Mouse (Mus musculus) liver, embryonic 12.5 days (tissue): Measurements from ENCODE around the gene Tbkbp1. TPM values are rescaled to one million over a fixed set of nuclear protein-coding genes. Genes with fewer than 3 reads are reported as not detected.

Source experiments
- ATAC-seq: fragments of 200-750 bp; cut with Nextera tagmentation; 2 replicates; pipeline ENCODE4 v1.8.0; 2017; ENCODE audit warnings: moderate number of reproducible peaks, mild to moderate bottlenecking, moderate library complexity
- H3K27ac ChIP-seq: fragments of 300-500 bp; sonication (generic); 2 replicates; pipeline ENCODE4 v1.5.1; 2016; ENCODE audit warnings: mild to moderate bottlenecking
- H3K27me3 ChIP-seq: fragments of 300-500 bp; sonication (generic); replicated peaks from 2 replicates; pipeline ENCODE4 v1.6.1; 2016; ENCODE audit warnings: mild to moderate bottlenecking, moderate library complexity
- H3K36me3 ChIP-seq: fragments of 300-500 bp; sonication (generic); 2 replicates; pipeline ENCODE4 v1.6.1; 2016; ENCODE audit warnings: mild to moderate bottlenecking, moderate library complexity
- H3K4me1 ChIP-seq: fragments of 300-500 bp; sonication (generic); 2 replicates; pipeline ENCODE4 v1.6.1; 2016
- H3K4me2 ChIP-seq: fragments of 300-500 bp; sonication (generic); 2 replicates; pipeline ENCODE4 v1.6.1; 2016; ENCODE audit warnings: mild to moderate bottlenecking, moderate library complexity
- H3K4me3 ChIP-seq: fragments of 300-500 bp; sonication (generic); 2 replicates; pipeline ENCODE4 v1.5.1; 2016; ENCODE audit warnings: mild to moderate bottlenecking, moderate library complexity
- H3K9ac ChIP-seq: fragments of 300-500 bp; sonication (generic); 2 replicates; pipeline ENCODE4 v1.6.1; 2016; ENCODE audit warnings: mild to moderate bottlenecking, moderate library complexity
- H3K9me3 ChIP-seq: fragments of 300-500 bp; sonication (generic); replicated peaks from 2 replicates; pipeline ENCODE4 v1.6.1; 2016; ENCODE audit warnings: mild to moderate bottlenecking, moderate library complexity
- WGBS: fragments of 180-500 bp; shearing (Covaris S2); methylation state at CpG from one replicate; pipeline ENCODE4 v1.1.7; 2016; ENCODE audit not compliant: insufficient replicate concordance; 5-methylcytosine and 5-hydroxymethylcytosine counted together
- polyA plus RNA-seq: library from polyadenylated mRNA; unstranded; fragments of >200 nt; fragmentation: Nextera tagmentation; extraction: Ambion mirVana; gene quantifications from 2 replicates; pipeline ENCODE4 v1.2.1, GENCODE M21; 2016

The Tbkbp1 gene
- polyA plus RNA-seq, 1 experiment from 2014 or later: 3.6 TPM

GRCm38 (mm10) chr11:97139256-97139655 is 12.0 kb downstream of the Tbkbp1 start:
- Histone ChIP-seq H3K4me2 (peak overlapping the region; percentile 36), H3K9me3 (no peaks in the 10 kb centered on the region), H3K36me3 (peaks cover 19% of the 10 kb centered on the region; the same call in 1 of the 2 replicates), H3K4me3 (no peak overlapping the region), H3K27ac (no peak overlapping the region), H3K27me3 (peaks cover 67% of the 10 kb centered on the region), H3K9ac (no peak overlapping the region), H3K4me1 (peaks cover 36% of the 10 kb centered on the region)
- ATAC-seq: no peak
- WGBS: 64% methylated on average over 15 of the region's 15 CpGs

DNA sequence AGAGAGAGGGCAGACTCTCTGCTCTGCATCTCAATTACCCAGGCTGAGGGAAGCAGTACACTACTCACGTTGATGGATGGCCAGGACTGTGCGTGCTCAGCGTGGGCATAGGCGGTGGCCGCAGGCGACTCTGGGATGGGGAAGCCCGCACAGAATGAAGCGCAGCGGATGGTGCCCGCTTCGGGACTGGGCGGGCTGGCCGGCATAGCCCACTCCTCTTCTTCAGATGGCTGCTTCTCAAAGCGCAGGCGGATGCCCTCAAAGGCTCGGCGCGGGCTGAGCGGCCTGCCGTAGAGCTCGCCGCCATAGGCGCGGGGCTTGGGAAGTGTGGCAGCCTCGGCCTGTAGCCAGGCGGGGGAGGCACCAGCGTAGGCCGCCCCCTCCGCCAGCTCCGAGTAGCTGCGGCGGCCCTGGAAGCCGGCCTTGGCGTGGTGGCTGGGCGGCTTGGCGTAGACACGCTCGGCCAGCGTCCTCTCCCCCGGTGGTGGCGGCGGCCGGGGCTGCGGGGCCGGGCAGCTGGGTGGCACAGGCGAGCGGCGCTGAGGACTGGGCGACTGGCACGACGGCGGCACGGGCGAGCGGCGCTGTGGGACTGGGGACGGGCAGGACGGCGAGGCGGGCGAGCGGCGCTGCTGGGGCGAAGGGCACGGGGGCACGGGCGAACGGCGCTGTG is 12.6 kb downstream of the Tbkbp1 start:
- 72% methylated on average over 69 of the region's 69 CpGs for WGBS
- Histone ChIP-seq H3K9me3 (no peaks in the 10 kb centered on the region), H3K36me3 (peaks cover 17% of the 10 kb centered on the region; the same call in 1 of the 2 replicates), H3K27me3 (peaks cover 72% of the 10 kb centered on the region), H3K9ac (no peak overlapping the region), H3K4me2 (peak overlapping the region; percentile 36), H3K4me3 (peak overlapping the region; percentile 18; the same call in 1 of the 2 replicates), H3K4me1 (peaks cover 36% of the 10 kb centered on the region), H3K27ac (no peak overlapping the region)
- ATAC-seq: no peak

DNA sequence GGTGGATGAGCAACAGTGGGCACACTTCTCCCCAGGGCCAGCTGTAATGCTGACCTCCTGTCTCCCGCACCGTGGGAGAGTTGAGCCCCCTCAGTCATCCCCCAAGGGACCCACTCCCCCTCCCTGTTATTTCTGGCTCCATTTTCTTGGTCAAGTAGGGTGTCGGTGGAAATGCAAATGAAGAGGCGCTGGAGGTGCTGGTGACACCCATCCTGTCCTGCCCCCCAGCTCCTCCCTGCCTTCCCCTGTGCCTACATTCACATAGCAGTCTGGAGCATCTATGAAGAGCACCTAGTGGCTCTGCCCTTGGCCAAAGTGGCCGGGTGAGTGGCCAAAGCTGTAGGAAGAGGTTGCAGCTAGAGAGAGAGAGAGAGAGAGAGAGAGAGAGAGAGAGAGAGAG is 18.0 kb downstream of the Tbkbp1 start:
- Histone ChIP-seq H3K4me1 (peaks cover 15% of the 10 kb centered on the region), H3K9me3 (no peaks in the 10 kb centered on the region), H3K27me3 (peaks cover 85% of the 10 kb centered on the region), H3K36me3 (peaks cover 7% of the 10 kb centered on the region; the same call in 1 of the 2 replicates), H3K9ac (no peak overlapping the region), H3K4me2 (no peak overlapping the region), H3K4me3 (no peak overlapping the region), H3K27ac (no peak overlapping the region)
- ATAC-seq: no peak
- WGBS: 48% methylated on average over 5 of the region's 5 CpGs

DNA sequence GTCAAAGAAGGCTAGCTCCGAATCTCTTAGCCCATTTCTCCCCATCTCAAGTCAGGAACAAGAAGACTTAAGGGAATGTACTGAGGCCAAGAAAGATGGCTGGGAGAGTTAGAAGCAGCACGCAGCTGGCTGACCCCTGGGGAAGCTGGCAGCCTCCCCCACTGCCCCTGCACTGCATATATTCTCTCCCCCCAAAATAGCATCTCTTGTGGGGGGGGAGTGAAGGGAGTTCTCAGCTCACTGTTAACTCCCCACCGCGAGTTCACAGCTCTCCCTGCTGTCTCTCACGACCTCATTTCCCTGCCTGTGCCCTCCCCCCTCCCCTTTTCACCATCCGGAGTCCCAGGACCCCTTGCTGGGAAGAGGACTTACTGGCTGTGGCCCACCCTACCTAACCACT is 19.1 kb downstream of the Tbkbp1 start:
- ATAC-seq: no peak
- H3K4me3 ChIP-seq: no peak overlapping the region
- peaks cover 81% of the 10 kb centered on the region for H3K27me3 ChIP-seq
- no peaks in the 10 kb centered on the region for H3K9me3 ChIP-seq
- H3K4me2 ChIP-seq: no peak overlapping the region
- peaks cover 6% of the 10 kb centered on the region; the same call in 1 of the 2 replicates for H3K36me3 ChIP-seq
- H3K27ac ChIP-seq: no peak overlapping the region
- H3K4me1 ChIP-seq: peaks cover 16% of the 10 kb centered on the region
- WGBS: 19% methylated on average over 6 of the region's 6 CpGs
- H3K9ac ChIP-seq: no peak overlapping the region

GRCm38 (mm10) chr11:97131683-97132082 is 19.6 kb downstream of the Tbkbp1 start:
- no peak for ATAC-seq
- Histone ChIP-seq H3K27me3 (peaks cover 76% of the 10 kb centered on the region), H3K9ac (no peak overlapping the region), H3K4me2 (no peak overlapping the region), H3K36me3 (peaks cover 3% of the 10 kb centered on the region; the same call in 1 of the 2 replicates), H3K4me3 (no peak overlapping the region), H3K9me3 (no peaks in the 10 kb centered on the region), H3K27ac (no peak overlapping the region), H3K4me1 (peaks cover 20% of the 10 kb centered on the region)
- WGBS: 61% methylated on average over 2 of the region's 2 CpGs

- Histone ChIP-seq H3K4me3 (no peak overlapping the region), H3K4me2 (no peak overlapping the region), H3K27me3 (peaks cover 82% of the 10 kb centered on the region), H3K9me3 (no peaks in the 10 kb centered on the region), H3K36me3 (no peaks in the 10 kb centered on the region), H3K4me1 (peaks cover 29% of the 10 kb centered on the region), H3K27ac (no peak overlapping the region), H3K9ac (no peak overlapping the region)
- WGBS: 65% methylated on average over 6 of the region's 7 CpGs
- ATAC-seq: no peak
These were observed 21.0 kb downstream of the Tbkbp1 start for GRCm38 (mm10) chr11:97130318-97130717.

GRCm38 (mm10) chr11:97128956-97129355 is 22.3 kb downstream of the Tbkbp1 start:
- no peak overlapping the region for H3K4me2 ChIP-seq
- 28% methylated on average over 3 of the region's 3 CpGs for whole genome bisulfite sequencing
- H3K9me3 ChIP-seq: no peaks in the 10 kb centered on the region
- peaks cover 81% of the 10 kb centered on the region for H3K27me3 ChIP-seq
- H3K36me3 ChIP-seq: no peaks in the 10 kb centered on the region
- H3K27ac ChIP-seq: no peak overlapping the region
- no peak overlapping the region for H3K9ac ChIP-seq
- H3K4me3 ChIP-seq: no peak overlapping the region
- peaks cover 33% of the 10 kb centered on the region for H3K4me1 ChIP-seq
- ATAC-seq: no peak

DNA sequence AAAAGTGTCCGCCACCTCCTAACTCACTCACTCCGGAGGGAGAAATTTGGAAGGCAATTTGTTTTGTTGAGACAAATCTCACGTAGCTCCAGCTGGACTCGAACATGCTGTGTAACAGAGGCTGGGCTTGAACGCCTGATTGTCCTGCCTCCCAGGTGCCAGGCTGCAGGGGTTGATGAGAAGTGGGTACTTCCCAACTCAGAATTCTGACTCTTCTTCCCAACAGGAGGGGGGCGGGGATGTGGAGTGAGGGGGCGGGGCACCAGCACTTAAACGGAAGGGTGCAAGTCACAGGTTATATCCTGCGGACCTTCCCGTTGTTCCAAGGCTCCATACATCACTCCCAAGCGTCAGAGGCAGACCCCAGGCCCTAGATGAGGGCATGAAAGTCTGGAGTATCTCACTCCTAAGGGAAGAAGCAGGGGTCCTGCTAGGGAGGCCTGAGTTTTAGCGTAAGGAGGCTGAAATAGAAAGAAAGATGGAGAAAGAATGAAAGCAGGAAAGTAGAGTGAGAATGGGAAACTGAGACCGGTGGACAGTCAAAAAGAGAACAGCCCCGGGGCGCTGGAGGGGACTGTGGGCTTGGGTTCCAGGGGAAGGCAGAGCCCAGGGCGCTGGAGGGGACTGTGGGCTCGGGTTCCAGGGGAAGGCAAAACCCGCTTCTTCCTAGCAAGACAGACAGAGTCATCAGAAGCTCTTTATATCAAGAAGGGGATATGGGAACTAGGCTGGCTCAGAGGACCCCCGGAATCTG is 23.6 kb downstream of the Tbkbp1 start:
- WGBS: 22% methylated on average over 19 of the region's 19 CpGs
- peak overlapping the region; percentile 90 for H3K4me2 ChIP-seq
- peaks cover 43% of the 10 kb centered on the region for H3K4me1 ChIP-seq
- H3K9ac ChIP-seq: peak overlapping the region; percentile 63
- H3K27me3 ChIP-seq: peaks cover 69% of the 10 kb centered on the region
- ATAC-seq: peak; percentile 25; the same call in 1 of the 2 replicates
- H3K9me3 ChIP-seq: no peaks in the 10 kb centered on the region
- H3K27ac ChIP-seq: no peak overlapping the region
- peak overlapping the region; percentile 59 for H3K4me3 ChIP-seq
- H3K36me3 ChIP-seq: no peaks in the 10 kb centered on the region

DNA sequence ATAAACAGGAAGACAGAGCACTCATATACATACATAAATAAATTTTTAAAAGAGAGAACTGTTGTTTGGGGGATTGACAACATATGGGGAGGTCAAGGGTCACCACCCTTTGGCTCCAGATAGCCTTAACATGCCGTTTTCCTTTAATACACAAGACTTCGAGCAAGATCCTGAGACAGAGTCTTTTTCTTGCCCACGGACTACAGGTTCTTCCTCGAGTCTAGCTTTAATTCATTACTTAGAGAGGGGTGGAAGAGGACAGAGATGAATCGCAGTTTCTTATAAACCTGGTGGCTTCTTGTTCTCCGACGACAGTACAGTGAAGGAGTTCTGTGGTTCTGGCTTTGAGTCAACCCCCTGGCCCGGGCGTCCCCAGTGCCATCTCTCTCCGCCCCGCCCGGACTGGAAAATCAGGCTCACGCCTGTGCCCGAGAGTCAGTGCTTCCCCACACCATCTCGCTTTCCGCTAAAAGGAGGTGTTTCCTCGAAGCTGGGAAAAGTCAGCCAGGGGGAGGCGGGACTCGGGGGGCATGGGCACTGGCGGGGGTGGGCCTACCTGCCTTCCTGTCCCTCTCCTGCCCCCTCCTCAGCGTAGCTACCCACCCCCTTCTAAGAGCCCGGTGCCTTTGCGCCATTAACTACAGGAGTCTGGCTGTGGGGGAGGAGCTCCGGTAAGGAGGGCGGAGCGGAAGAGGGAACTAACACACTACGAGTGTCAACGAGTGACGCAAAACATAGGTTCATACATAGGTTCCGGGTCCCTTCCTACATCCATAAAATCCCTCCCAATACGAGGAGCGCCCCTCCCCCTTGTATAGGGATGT is 24.4 kb downstream of the Tbkbp1 start:
- 4% methylated on average over 32 of the region's 32 CpGs for WGBS
- Histone ChIP-seq H3K27ac (no peak overlapping the region), H3K9ac (peak overlapping the region; percentile 63), H3K27me3 (peaks cover 61% of the 10 kb centered on the region), H3K9me3 (no peaks in the 10 kb centered on the region), H3K4me3 (peak overlapping the region; percentile 59), H3K36me3 (no peaks in the 10 kb centered on the region), H3K4me1 (peaks cover 43% of the 10 kb centered on the region), H3K4me2 (peak overlapping the region; percentile 90)
- peak; percentile 69 for ATAC-seq

GRCm38 (mm10) chr11:97124266-97125036 is 26.8 kb downstream of the Tbkbp1 start:
- peaks cover 43% of the 10 kb centered on the region for H3K4me1 ChIP-seq
- H3K27me3 ChIP-seq: peaks cover 57% of the 10 kb centered on the region
- H3K4me3 ChIP-seq: no peak overlapping the region
- H3K27ac ChIP-seq: no peak overlapping the region
- ATAC-seq: no peak
- H3K9me3 ChIP-seq: no peaks in the 10 kb centered on the region
- no peaks in the 10 kb centered on the region for H3K36me3 ChIP-seq
- H3K4me2 ChIP-seq: no peak overlapping the region
- WGBS: 64% methylated on average over 10 of the region's 10 CpGs
- no peak overlapping the region for H3K9ac ChIP-seq

- Histone ChIP-seq H3K9ac (no peak overlapping the region), H3K9me3 (no peaks in the 10 kb centered on the region), H3K4me3 (no peak overlapping the region), H3K4me2 (peak overlapping the region; percentile 43), H3K27me3 (peaks cover 58% of the 10 kb centered on the region), H3K27ac (no peak overlapping the region), H3K4me1 (peaks cover 35% of the 10 kb centered on the region), H3K36me3 (no peaks in the 10 kb centered on the region)
- ATAC-seq: no peak
- 7% methylated on average over 11 of the region's 11 CpGs for WGBS
These were observed 27.9 kb downstream of the Tbkbp1 start for GRCm38 (mm10) chr11:97123282-97123890.
